Mouse (Mus musculus) liver, adult (tissue): ENCODE data around the gene Galntl6.

Experiments used
- GATA4 ChIP-seq: IDR thresholded peaks from 2 replicates; pipeline ENCODE4 v1.6.1; 2014; ENCODE audit warnings: mild to moderate bottlenecking, low read length; ENCODE audit not compliant: insufficient replicate concordance

The Galntl6 gene

GRCm38 (mm10) chr8:57758857-57759256, 1153.6 kb downstream of the Galntl6 start:
- no peak for TF ChIP-seq GATA4

- no peak for TF ChIP-seq GATA4
Observed at GRCm38 (mm10) chr8:57757476-57757875, 1155.0 kb downstream of the Galntl6 start.

GRCm38 (mm10) chr8:57754066-57754465, 1158.4 kb downstream of the Galntl6 start:
- TF ChIP-seq GATA4 = no peak

GRCm38 (mm10) chr8:57743636-57744035, 1168.8 kb downstream of the Galntl6 start:
- no peak for TF ChIP-seq GATA4

- TF ChIP-seq GATA4 = no peak
Observed at GRCm38 (mm10) chr8:57741983-57742382, 1170.5 kb downstream of the Galntl6 start.

- no peak for TF ChIP-seq GATA4
Observed at GRCm38 (mm10) chr8:57741309-57741708, 1171.1 kb downstream of the Galntl6 start.

GRCm38 (mm10) chr8:57737281-57737680, 1175.2 kb downstream of the Galntl6 start:
- no peak for TF ChIP-seq GATA4

- TF ChIP-seq GATA4 = no peak
Observed at GRCm38 (mm10) chr8:57732795-57733194, 1179.6 kb downstream of the Galntl6 start.

- no peak for TF ChIP-seq GATA4
Observed at GRCm38 (mm10) chr8:57731666-57732065, 1180.8 kb downstream of the Galntl6 start.

GRCm38 (mm10) chr8:57728276-57728675, 1184.2 kb downstream of the Galntl6 start:
- TF ChIP-seq GATA4 = no peak

GRCm38 (mm10) chr8:57724843-57725627, 1187.4 kb downstream of the Galntl6 start:
- TF ChIP-seq GATA4 = no peak
